Mouse (Mus musculus) forebrain, embryonic 10.5 days (tissue): ENCODE measurements around the gene Enox2. TPM values are rescaled to one million over a fixed set of nuclear protein-coding genes. Genes with fewer than 3 reads are reported as not detected.

Experiments used
- polyA plus RNA-seq: library from polyadenylated mRNA; unstranded; fragments of >200 nt; fragmentation: Nextera tagmentation; extraction: Ambion mirVana; gene quantifications from 2 replicates; pipeline ENCODE4 v1.2.1, GENCODE M21; 2016

Gene Enox2
- polyA plus RNA-seq, 1 experiment from 2014 or later = 7.2 TPM

Other genes with a start within 250 kb of the Enox2 start
- gene Arhgap36, start 175.7 kb upstream of the Enox2 start, polyA plus RNA-seq = 0.84 and 1.3 TPM in 2 replicates